Mouse (Mus musculus): ENCODE results near the gene Faim2. TPM values are rescaled to one million over a fixed set of nuclear protein-coding genes. Genes with fewer than 3 reads are reported as not detected.
A peak's percentile ranks its signal among the peaks of the same experiment; 100 is the strongest.

Faim2 gene
- polyA plus RNA-seq (2012; ENCODE audit: insufficient read depth, insufficient read length, low replicate concordance, missing spikeins): not detected in 2 replicates

GRCm38 (mm10) chr15:99527629-99528353 lies at the start of gene Faim2:
Gene Faim2 (minus strand): TSS chr15:99528165.
- Histone ChIP-seq H3K4me1 (ENCODE audit: control insufficient read depth, insufficient read depth, low read length) (peaks cover 37% of the 10 kb centered on the region), H3K4me3 (ENCODE audit: insufficient read depth, low read depth, low read length) (peak within 1 kb of the TSS; percentile 56), H3K27ac (ENCODE audit: insufficient read depth, low read depth, low read length) (peak within 1 kb of the TSS; percentile 98)
- peak; percentile 62 for TF ChIP-seq POLR2A (IDR thresholded peaks at IDR 0.05; ENCODE audit: insufficient read depth, low read depth, low read length)
- no peak for TF ChIP-seq CTCF (IDR thresholded peaks at IDR 0.05; ENCODE audit: insufficient read depth, low read depth, low read length)
- 4% methylated on average over 27 of the region's 27 CpGs for WGBS

GRCm38 (mm10) chr15:99569123-99569522 lies 41.2 kb upstream of the Faim2 start:
- peaks cover 9% of the 10 kb centered on the region for H3K4me1 ChIP-seq (ENCODE audit: control insufficient read depth, insufficient read depth, low read length)
- no peak overlapping the region for H3K27ac ChIP-seq (ENCODE audit: insufficient read depth, low read depth, low read length)
- TF ChIP-seq CTCF (IDR thresholded peaks at IDR 0.05; ENCODE audit: insufficient read depth, low read depth, low read length) (no peak), POLR2A (IDR thresholded peaks at IDR 0.05; ENCODE audit: insufficient read depth, low read depth, low read length) (no peak)
- no peak overlapping the region for H3K4me3 ChIP-seq (ENCODE audit: insufficient read depth, low read depth, low read length)
- 58% methylated on average over 10 of the region's 10 CpGs for WGBS

- H3K4me3 ChIP-seq (ENCODE audit: insufficient read depth, low read depth, low read length): no peak overlapping the region
- H3K4me1 ChIP-seq (ENCODE audit: control insufficient read depth, insufficient read depth, low read length): peaks cover 13% of the 10 kb centered on the region
- H3K27ac ChIP-seq (ENCODE audit: insufficient read depth, low read depth, low read length): no peak overlapping the region
- WGBS: 88% methylated on average over 6 of the region's 6 CpGs
- TF ChIP-seq CTCF (IDR thresholded peaks at IDR 0.05; ENCODE audit: insufficient read depth, low read depth, low read length): no peak
- TF ChIP-seq POLR2A (IDR thresholded peaks at IDR 0.05; ENCODE audit: insufficient read depth, low read depth, low read length): no peak
Measured at GRCm38 (mm10) chr15:99568682-99569081, 40.7 kb upstream of the Faim2 start.

- Histone ChIP-seq H3K4me1 (ENCODE audit: control insufficient read depth, insufficient read depth, low read length) (peaks cover 14% of the 10 kb centered on the region), H3K27ac (ENCODE audit: insufficient read depth, low read depth, low read length) (no peak overlapping the region), H3K4me3 (ENCODE audit: insufficient read depth, low read depth, low read length) (no peak overlapping the region)
- TF ChIP-seq POLR2A (IDR thresholded peaks at IDR 0.05; ENCODE audit: insufficient read depth, low read depth, low read length): no peak
- no peak for TF ChIP-seq CTCF (IDR thresholded peaks at IDR 0.05; ENCODE audit: insufficient read depth, low read depth, low read length)
- WGBS: 61% methylated on average over 4 of the region's 4 CpGs
Measured at GRCm38 (mm10) chr15:99567371-99567770, 39.4 kb upstream of the Faim2 start.

- TF ChIP-seq POLR2A (IDR thresholded peaks at IDR 0.05; ENCODE audit: insufficient read depth, low read depth, low read length): no peak
- no peak for TF ChIP-seq CTCF (IDR thresholded peaks at IDR 0.05; ENCODE audit: insufficient read depth, low read depth, low read length)
- WGBS: 64% methylated on average over 10 of the region's 10 CpGs
- Histone ChIP-seq H3K27ac (ENCODE audit: insufficient read depth, low read depth, low read length) (no peak overlapping the region), H3K4me3 (ENCODE audit: insufficient read depth, low read depth, low read length) (no peak overlapping the region), H3K4me1 (ENCODE audit: control insufficient read depth, insufficient read depth, low read length) (peaks cover 9% of the 10 kb centered on the region)
Measured at GRCm38 (mm10) chr15:99560246-99560645, 32.3 kb upstream of the Faim2 start.

GRCm38 (mm10) chr15:99558947-99559346 lies 31.0 kb upstream of the Faim2 start:
- no peak overlapping the region for H3K27ac ChIP-seq (ENCODE audit: insufficient read depth, low read depth, low read length)
- H3K4me3 ChIP-seq (ENCODE audit: insufficient read depth, low read depth, low read length): no peak overlapping the region
- TF ChIP-seq POLR2A (IDR thresholded peaks at IDR 0.05; ENCODE audit: insufficient read depth, low read depth, low read length): no peak
- TF ChIP-seq CTCF (IDR thresholded peaks at IDR 0.05; ENCODE audit: insufficient read depth, low read depth, low read length): no peak
- WGBS: 100% methylated on average over 1 of the region's 1 CpGs
- H3K4me1 ChIP-seq (ENCODE audit: control insufficient read depth, insufficient read depth, low read length): peaks cover 3% of the 10 kb centered on the region

- TF ChIP-seq CTCF (IDR thresholded peaks at IDR 0.05; ENCODE audit: insufficient read depth, low read depth, low read length): no peak
- no peak for TF ChIP-seq POLR2A (IDR thresholded peaks at IDR 0.05; ENCODE audit: insufficient read depth, low read depth, low read length)
- Histone ChIP-seq H3K4me3 (ENCODE audit: insufficient read depth, low read depth, low read length) (no peak overlapping the region), H3K4me1 (ENCODE audit: control insufficient read depth, insufficient read depth, low read length) (no peaks in the 10 kb centered on the region), H3K27ac (ENCODE audit: insufficient read depth, low read depth, low read length) (no peak overlapping the region)
- WGBS: 60% methylated on average over 6 of the region's 6 CpGs
Measured at GRCm38 (mm10) chr15:99553767-99554166, 25.8 kb upstream of the Faim2 start.

GRCm38 (mm10) chr15:99549901-99550300 lies 21.9 kb upstream of the Faim2 start:
- Histone ChIP-seq H3K4me3 (ENCODE audit: insufficient read depth, low read depth, low read length) (no peak overlapping the region), H3K27ac (ENCODE audit: insufficient read depth, low read depth, low read length) (no peak overlapping the region), H3K4me1 (ENCODE audit: control insufficient read depth, insufficient read depth, low read length) (no peaks in the 10 kb centered on the region)
- TF ChIP-seq CTCF (IDR thresholded peaks at IDR 0.05; ENCODE audit: insufficient read depth, low read depth, low read length) (no peak), POLR2A (IDR thresholded peaks at IDR 0.05; ENCODE audit: insufficient read depth, low read depth, low read length) (no peak)
- WGBS: 65% methylated on average over 2 of the region's 2 CpGs

- H3K27ac ChIP-seq (ENCODE audit: insufficient read depth, low read depth, low read length): no peak overlapping the region
- 78% methylated on average over 6 of the region's 6 CpGs for WGBS
- no peaks in the 10 kb centered on the region for H3K4me1 ChIP-seq (ENCODE audit: control insufficient read depth, insufficient read depth, low read length)
- H3K4me3 ChIP-seq (ENCODE audit: insufficient read depth, low read depth, low read length): no peak overlapping the region
- TF ChIP-seq POLR2A (IDR thresholded peaks at IDR 0.05; ENCODE audit: insufficient read depth, low read depth, low read length) (no peak), CTCF (IDR thresholded peaks at IDR 0.05; ENCODE audit: insufficient read depth, low read depth, low read length) (no peak)
Measured at GRCm38 (mm10) chr15:99547732-99548131, 19.8 kb upstream of the Faim2 start.
